Mouse (Mus musculus) gonadal fat pad, adult 2 months (tissue): Measurements from ENCODE around the gene Gm21560. TPM values are rescaled to one million over a fixed set of nuclear protein-coding genes. Genes with fewer than 3 reads are reported as not detected.
"Not testable (repeated sequence)": the region's sequence is repeated elsewhere in the genome, so short reads cannot be mapped to it uniquely, and the experiment has no call there.

ENCODE experiments used
- DNase-seq: peaks from one replicate; pipeline ENCODE4 v3.0.0-alpha.2; 2012; ENCODE audit warnings: low read depth
- polyA plus RNA-seq: library from polyadenylated mRNA; depleted of rRNA; stranded (reverse); fragments of >200 nt; gene quantifications from 2 replicates; pipeline ENCODE4 v1.2.3, GENCODE M21; 2012; rRNA removed

Gene Gm21560
- not detected in 2 replicates for polyA plus RNA-seq

DNA sequence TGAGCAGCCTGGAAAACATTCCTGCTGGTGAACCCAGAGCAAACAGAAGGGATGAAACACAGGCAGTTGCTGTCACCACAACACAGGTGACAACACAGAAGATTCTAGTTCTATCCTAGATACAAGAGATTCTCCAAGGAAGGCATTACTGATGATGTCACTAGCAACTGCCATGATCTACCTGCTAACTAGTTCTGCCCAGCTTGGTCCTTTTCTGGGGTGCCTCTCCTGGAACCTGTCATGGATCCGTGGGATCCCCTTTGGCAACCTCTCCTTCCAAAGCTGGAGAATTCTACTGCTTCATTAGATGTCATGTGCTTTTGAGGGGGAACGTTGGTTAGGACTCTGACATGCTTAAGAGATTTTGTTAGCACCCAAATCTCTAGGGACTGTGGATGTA, at the start of gene Gm21560:
Gene Gm21560 (minus strand): TSS at position 101 of the 400 bp plus-strand sequence.
- DNase-seq: not testable (repeated sequence)

DNA sequence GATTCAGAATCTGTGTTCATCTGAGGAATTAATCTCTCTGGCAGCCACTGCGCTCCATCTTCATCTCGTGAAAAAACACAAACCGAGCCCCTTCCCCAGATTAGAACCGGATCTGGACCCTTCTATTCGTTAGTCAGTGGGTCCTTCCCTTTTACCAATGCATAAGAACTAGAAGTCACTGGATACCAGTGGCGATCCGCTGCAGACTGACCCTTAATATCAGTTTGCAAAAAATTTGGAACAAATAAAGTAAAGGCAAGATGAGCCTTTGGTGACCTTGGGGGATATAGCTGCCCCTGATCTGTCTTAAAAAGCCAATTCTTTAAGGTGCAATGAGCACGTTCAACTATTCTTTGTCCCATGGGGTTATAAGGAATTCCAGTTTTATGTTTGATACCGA, 55.6 kb downstream of the Gm21560 start:
- DNase-seq: not testable (repeated sequence)

DNA sequence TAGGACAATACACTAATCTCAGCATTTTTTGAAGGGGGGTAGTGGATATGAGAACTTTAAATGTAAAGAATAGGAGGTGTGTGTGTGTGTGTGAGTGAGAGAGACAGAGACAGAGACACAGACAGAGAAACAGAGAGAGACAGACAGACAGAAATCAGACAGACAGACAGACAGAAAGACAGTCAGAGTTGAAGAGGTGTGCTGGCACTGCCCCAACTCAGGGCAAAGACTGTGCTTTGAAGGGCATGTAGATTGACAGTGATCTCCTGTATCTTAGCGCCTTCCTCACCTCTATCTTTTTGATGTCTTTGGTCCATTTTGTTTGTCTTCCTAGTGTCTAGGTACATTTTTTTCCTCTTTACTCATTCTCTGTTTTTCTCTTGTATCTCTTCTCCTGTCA, 58.0 kb downstream of the Gm21560 start:
- DNase-seq: not testable (repeated sequence)

Other genes with a start within 250 kb of the Gm21560 start
- gene Gm3453, start 240.2 kb downstream of the Gm21560 start, polyA plus RNA-seq: not detected in 2 replicates
- gene Gm6337, start 161.0 kb downstream of the Gm21560 start, polyA plus RNA-seq: not detected in 2 replicates
- gene Gm8206, start 125.3 kb downstream of the Gm21560 start, polyA plus RNA-seq: 0.18 and 0.28 TPM in 2 replicates
- gene Gm3468, start 110.6 kb downstream of the Gm21560 start, polyA plus RNA-seq: 0.15 and 0.35 TPM in 2 replicates
- gene Gm3476, start 93.5 kb downstream of the Gm21560 start, polyA plus RNA-seq: not detected in 2 replicates
- 1.9 and 3.4 TPM in 2 replicates for gene Gm3411, start 68.0 kb upstream of the Gm21560 start, polyA plus RNA-seq
- 0.15 TPM in 1 of 2 replicates, not detected in the other for gene Gm21103, start 85.6 kb upstream of the Gm21560 start, polyA plus RNA-seq
- gene Gm3618, start 124.4 kb upstream of the Gm21560 start, polyA plus RNA-seq: not detected in 2 replicates
- gene Gm16440, start 171.0 kb upstream of the Gm21560 start, polyA plus RNA-seq: not detected in 2 replicates
- 1.7 and 2.3 TPM in 2 replicates for gene Gm3591, start 193.2 kb upstream of the Gm21560 start, polyA plus RNA-seq
- not detected in 2 replicates for gene Gm3594, start 225.3 kb upstream of the Gm21560 start, polyA plus RNA-seq